Mouse (Mus musculus): ENCODE results near the gene Ttc7b. TPM values are rescaled to one million over a fixed set of nuclear protein-coding genes. Genes with fewer than 3 reads are reported as not detected.

Gene Ttc7b
- total RNA-seq, 1 experiment: 19.0 TPM

- Histone ChIP-seq H3K9ac (ENCODE audit: insufficient read depth, low read depth, low read length, poor library complexity, severe bottlenecking) (no peak overlapping the region), H3K9me3 (ENCODE audit: control insufficient read depth, insufficient read depth, low read depth, low read length) (no peaks in the 10 kb centered on the region), H3K36me3 (ENCODE audit: control insufficient read depth, insufficient read depth, low read length, poor library complexity, severe bottlenecking) (peaks cover 3% of the 10 kb centered on the region; the same call in 1 of the 2 replicates), H3K4me1 (ENCODE audit: control insufficient read depth in 2 of 2, insufficient read depth in 2 of 2, low read length in 2 of 2, poor library complexity in 1 of 2) (no peaks in the 10 kb centered on the region), H3K27ac (ENCODE audit: insufficient read depth, low read depth, low read length, poor library complexity, severe bottlenecking) (no peak overlapping the region), H3K4me3 (ENCODE audit: insufficient read depth in 1 of 2, low read depth in 1 of 2, low read length in 2 of 2, poor library complexity in 1 of 2, severe bottlenecking in 1 of 2) (no peak overlapping the region)
- no peak for DNase-seq (ENCODE audit: low read depth, low spot score)
- in situ Hi-C loops (cut with MboI; ENCODE audit: low sequenced_read_pairs in 2 of 2, unreplicated experiment in 2 of 2): no loop called here
- no peak for TF ChIP-seq ZC3H11A (IDR thresholded peaks at IDR 0.05; ENCODE audit: borderline replicate concordance, low read depth, low read length)
- no peak for TF ChIP-seq HCFC1 (IDR thresholded peaks at IDR 0.05; ENCODE audit: borderline replicate concordance, insufficient read depth, low read length)
- TF ChIP-seq ZNF384 (IDR thresholded peaks at IDR 0.05; ENCODE audit: low read depth, low read length): no peak
- TF ChIP-seq MAFK (IDR thresholded peaks at IDR 0.05; ENCODE audit: insufficient read depth, low read depth, low read length): no peak
- TF ChIP-seq CHD2 (IDR thresholded peaks at IDR 0.05; ENCODE audit: low read depth, low read length): no peak
Measured at GRCm38 (mm10) chr12:100439883-100440282, 80.7 kb downstream of the Ttc7b start.

DNA sequence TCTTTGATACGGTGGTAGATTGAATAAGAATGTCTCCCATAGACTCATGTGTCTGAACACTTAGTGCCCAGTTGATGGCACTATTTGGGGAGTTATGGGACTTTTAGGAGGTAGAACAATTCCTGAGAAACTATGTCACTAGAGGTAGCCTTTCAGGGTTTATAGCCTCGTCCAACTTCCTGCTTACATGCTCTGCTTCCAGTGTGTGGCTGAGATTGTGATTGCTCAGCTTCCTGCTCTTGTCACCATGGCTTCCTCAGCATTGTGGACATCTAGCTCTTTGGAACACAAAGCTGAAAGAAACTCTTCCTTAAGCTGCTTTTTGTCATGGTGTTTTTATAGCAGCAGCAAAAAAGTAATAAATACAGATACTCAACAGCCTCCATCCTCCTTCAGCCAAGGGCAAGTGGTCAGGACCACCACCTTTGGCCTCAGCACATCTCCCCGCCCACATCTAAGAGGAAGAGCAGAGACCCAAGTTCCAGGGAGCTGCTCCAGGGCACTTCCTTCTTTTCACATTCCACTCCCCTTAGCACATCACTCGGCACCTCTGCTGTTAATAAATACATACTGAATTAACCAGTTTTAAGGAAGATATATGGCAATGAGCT, 81.4 kb downstream of the Ttc7b start:
- no peak for TF ChIP-seq ZNF384 (IDR thresholded peaks at IDR 0.05; ENCODE audit: low read depth, low read length)
- no peak for TF ChIP-seq ZC3H11A (IDR thresholded peaks at IDR 0.05; ENCODE audit: borderline replicate concordance, low read depth, low read length)
- H3K4me1 ChIP-seq (ENCODE audit: control insufficient read depth in 2 of 2, insufficient read depth in 2 of 2, low read length in 2 of 2, poor library complexity in 1 of 2): no peaks in the 10 kb centered on the region
- peaks cover 3% of the 10 kb centered on the region; the same call in 1 of the 2 replicates for H3K36me3 ChIP-seq (ENCODE audit: control insufficient read depth, insufficient read depth, low read length, poor library complexity, severe bottlenecking)
- no peaks in the 10 kb centered on the region for H3K9me3 ChIP-seq (ENCODE audit: control insufficient read depth, insufficient read depth, low read depth, low read length)
- no peak overlapping the region for H3K9ac ChIP-seq (ENCODE audit: insufficient read depth, low read depth, low read length, poor library complexity, severe bottlenecking)
- in situ Hi-C loops (cut with MboI; ENCODE audit: low sequenced_read_pairs in 2 of 2, unreplicated experiment in 2 of 2): no loop called here
- no peak overlapping the region for H3K27ac ChIP-seq (ENCODE audit: insufficient read depth, low read depth, low read length, poor library complexity, severe bottlenecking)
- DNase-seq (ENCODE audit: low read depth, low spot score): no peak
- no peak overlapping the region for H3K4me3 ChIP-seq (ENCODE audit: insufficient read depth in 1 of 2, low read depth in 1 of 2, low read length in 2 of 2, poor library complexity in 1 of 2, severe bottlenecking in 1 of 2)

DNA sequence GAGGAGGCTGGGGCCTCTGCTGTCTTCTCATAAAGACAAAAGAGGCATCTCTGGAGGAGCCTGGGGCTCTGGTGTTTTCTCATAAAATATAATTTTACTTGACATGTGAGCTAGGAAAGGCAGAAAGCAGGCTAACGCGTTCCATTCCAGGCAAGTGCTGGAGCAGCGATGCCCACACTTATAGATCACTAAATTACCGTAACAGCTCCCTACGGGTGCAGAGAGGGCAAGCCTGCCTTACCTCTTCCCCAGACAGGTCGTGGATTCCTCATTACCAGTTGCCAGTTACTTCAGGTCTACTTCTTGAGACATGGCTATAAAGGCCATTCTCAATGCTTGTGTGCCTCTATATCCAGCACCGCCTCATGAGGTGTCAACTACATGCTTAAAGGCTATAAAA, 82.1 kb downstream of the Ttc7b start:
- TF ChIP-seq ZNF384 (IDR thresholded peaks at IDR 0.05; ENCODE audit: low read depth, low read length): no peak
- no peak for TF ChIP-seq CHD2 (IDR thresholded peaks at IDR 0.05; ENCODE audit: low read depth, low read length)
- TF ChIP-seq MAFK (IDR thresholded peaks at IDR 0.05; ENCODE audit: insufficient read depth, low read depth, low read length): no peak
- TF ChIP-seq HCFC1 (IDR thresholded peaks at IDR 0.05; ENCODE audit: borderline replicate concordance, insufficient read depth, low read length): no peak
- no peak for TF ChIP-seq ZC3H11A (IDR thresholded peaks at IDR 0.05; ENCODE audit: borderline replicate concordance, low read depth, low read length)
- no peaks in the 10 kb centered on the region for H3K4me1 ChIP-seq (ENCODE audit: control insufficient read depth in 2 of 2, insufficient read depth in 2 of 2, low read length in 2 of 2, poor library complexity in 1 of 2)
- H3K27ac ChIP-seq (ENCODE audit: insufficient read depth, low read depth, low read length, poor library complexity, severe bottlenecking): no peak overlapping the region
- H3K9me3 ChIP-seq (ENCODE audit: control insufficient read depth, insufficient read depth, low read depth, low read length): no peaks in the 10 kb centered on the region
- H3K9ac ChIP-seq (ENCODE audit: insufficient read depth, low read depth, low read length, poor library complexity, severe bottlenecking): no peak overlapping the region
- H3K36me3 ChIP-seq (ENCODE audit: control insufficient read depth, insufficient read depth, low read length, poor library complexity, severe bottlenecking): peaks cover 3% of the 10 kb centered on the region; the same call in 1 of the 2 replicates
- DNase-seq (ENCODE audit: low read depth, low spot score): no peak
- H3K4me3 ChIP-seq (ENCODE audit: insufficient read depth in 1 of 2, low read depth in 1 of 2, low read length in 2 of 2, poor library complexity in 1 of 2, severe bottlenecking in 1 of 2): no peak overlapping the region
- in situ Hi-C loops (cut with MboI; ENCODE audit: low sequenced_read_pairs in 2 of 2, unreplicated experiment in 2 of 2): no loop called here

DNA sequence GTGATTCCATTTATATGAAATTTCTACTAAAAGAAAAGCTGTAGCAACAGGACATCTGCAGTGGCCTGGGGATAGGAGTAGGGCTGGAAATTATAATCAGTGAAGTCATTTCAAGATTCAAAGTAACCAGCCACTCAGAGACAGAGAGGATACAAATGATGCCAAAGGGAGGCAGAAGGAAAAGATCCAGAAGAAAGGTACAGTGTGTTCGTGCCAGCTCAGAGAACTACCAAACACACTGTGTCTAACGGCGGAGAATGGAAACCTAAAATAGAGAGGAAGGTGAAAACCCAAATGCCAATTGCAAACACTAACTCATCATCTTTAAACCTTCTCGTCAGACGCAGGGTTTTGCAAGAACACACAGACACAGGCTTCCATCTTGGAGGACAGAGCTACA, 82.8 kb downstream of the Ttc7b start:
- no peak for TF ChIP-seq ZC3H11A (IDR thresholded peaks at IDR 0.05; ENCODE audit: borderline replicate concordance, low read depth, low read length)
- no peak for TF ChIP-seq MAFK (IDR thresholded peaks at IDR 0.05; ENCODE audit: insufficient read depth, low read depth, low read length)
- TF ChIP-seq CHD2 (IDR thresholded peaks at IDR 0.05; ENCODE audit: low read depth, low read length): no peak
- TF ChIP-seq ZNF384 (IDR thresholded peaks at IDR 0.05; ENCODE audit: low read depth, low read length): no peak
- TF ChIP-seq HCFC1 (IDR thresholded peaks at IDR 0.05; ENCODE audit: borderline replicate concordance, insufficient read depth, low read length): no peak
- no peak for DNase-seq (ENCODE audit: low read depth, low spot score)
- in situ Hi-C loops (cut with MboI; ENCODE audit: low sequenced_read_pairs in 2 of 2, unreplicated experiment in 2 of 2): no loop called here
- Histone ChIP-seq H3K4me1 (ENCODE audit: control insufficient read depth in 2 of 2, insufficient read depth in 2 of 2, low read length in 2 of 2, poor library complexity in 1 of 2) (no peaks in the 10 kb centered on the region), H3K4me3 (ENCODE audit: insufficient read depth in 1 of 2, low read depth in 1 of 2, low read length in 2 of 2, poor library complexity in 1 of 2, severe bottlenecking in 1 of 2) (no peak overlapping the region), H3K36me3 (ENCODE audit: control insufficient read depth, insufficient read depth, low read length, poor library complexity, severe bottlenecking) (peaks cover 3% of the 10 kb centered on the region; the same call in 1 of the 2 replicates), H3K9ac (ENCODE audit: insufficient read depth, low read depth, low read length, poor library complexity, severe bottlenecking) (no peak overlapping the region), H3K27ac (ENCODE audit: insufficient read depth, low read depth, low read length, poor library complexity, severe bottlenecking) (no peak overlapping the region), H3K9me3 (ENCODE audit: control insufficient read depth, insufficient read depth, low read depth, low read length) (no peaks in the 10 kb centered on the region)

DNA sequence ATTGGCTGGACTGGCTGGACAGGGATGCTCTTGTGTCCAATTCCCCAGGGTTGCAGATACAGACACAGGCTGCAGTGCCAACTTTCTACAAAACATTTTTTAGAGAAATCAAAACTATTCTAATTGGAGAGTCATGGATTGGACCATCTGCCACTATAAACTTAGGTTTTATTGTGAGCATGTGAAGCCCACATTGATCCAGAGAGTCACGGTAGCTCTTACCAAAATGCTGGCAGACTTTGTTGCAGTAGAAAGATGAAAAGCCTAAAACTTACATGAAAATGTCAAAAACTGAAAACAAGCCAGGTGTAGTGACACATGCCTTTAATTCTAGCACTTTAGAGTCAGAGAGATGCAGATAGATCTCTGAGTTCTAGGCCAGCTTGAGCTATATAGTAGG, 84.9 kb downstream of the Ttc7b start:
- TF ChIP-seq MAFK (IDR thresholded peaks at IDR 0.05; ENCODE audit: insufficient read depth, low read depth, low read length) (no peak), ZC3H11A (IDR thresholded peaks at IDR 0.05; ENCODE audit: borderline replicate concordance, low read depth, low read length) (no peak), HCFC1 (IDR thresholded peaks at IDR 0.05; ENCODE audit: borderline replicate concordance, insufficient read depth, low read length) (no peak), CHD2 (IDR thresholded peaks at IDR 0.05; ENCODE audit: low read depth, low read length) (no peak)
- in situ Hi-C loops (cut with MboI; ENCODE audit: low sequenced_read_pairs in 2 of 2, unreplicated experiment in 2 of 2): no loop called here
- Histone ChIP-seq H3K27ac (ENCODE audit: insufficient read depth, low read depth, low read length, poor library complexity, severe bottlenecking) (no peak overlapping the region), H3K36me3 (ENCODE audit: control insufficient read depth, insufficient read depth, low read length, poor library complexity, severe bottlenecking) (peaks cover 2% of the 10 kb centered on the region; the same call in 1 of the 2 replicates), H3K9me3 (ENCODE audit: control insufficient read depth, insufficient read depth, low read depth, low read length) (no peaks in the 10 kb centered on the region), H3K4me3 (ENCODE audit: insufficient read depth in 1 of 2, low read depth in 1 of 2, low read length in 2 of 2, poor library complexity in 1 of 2, severe bottlenecking in 1 of 2) (no peak overlapping the region), H3K9ac (ENCODE audit: insufficient read depth, low read depth, low read length, poor library complexity, severe bottlenecking) (no peak overlapping the region), H3K4me1 (ENCODE audit: control insufficient read depth in 2 of 2, insufficient read depth in 2 of 2, low read length in 2 of 2, poor library complexity in 1 of 2) (no peaks in the 10 kb centered on the region)
- no peak for DNase-seq (ENCODE audit: low read depth, low spot score)
